Mouse (Mus musculus): Measurements from ENCODE around the gene Ldha.
"Not testable (repeated sequence)": the region's sequence is repeated elsewhere in the genome, so short reads cannot be mapped to it uniquely, and the experiment has no call there.

The Ldha gene

DNA sequence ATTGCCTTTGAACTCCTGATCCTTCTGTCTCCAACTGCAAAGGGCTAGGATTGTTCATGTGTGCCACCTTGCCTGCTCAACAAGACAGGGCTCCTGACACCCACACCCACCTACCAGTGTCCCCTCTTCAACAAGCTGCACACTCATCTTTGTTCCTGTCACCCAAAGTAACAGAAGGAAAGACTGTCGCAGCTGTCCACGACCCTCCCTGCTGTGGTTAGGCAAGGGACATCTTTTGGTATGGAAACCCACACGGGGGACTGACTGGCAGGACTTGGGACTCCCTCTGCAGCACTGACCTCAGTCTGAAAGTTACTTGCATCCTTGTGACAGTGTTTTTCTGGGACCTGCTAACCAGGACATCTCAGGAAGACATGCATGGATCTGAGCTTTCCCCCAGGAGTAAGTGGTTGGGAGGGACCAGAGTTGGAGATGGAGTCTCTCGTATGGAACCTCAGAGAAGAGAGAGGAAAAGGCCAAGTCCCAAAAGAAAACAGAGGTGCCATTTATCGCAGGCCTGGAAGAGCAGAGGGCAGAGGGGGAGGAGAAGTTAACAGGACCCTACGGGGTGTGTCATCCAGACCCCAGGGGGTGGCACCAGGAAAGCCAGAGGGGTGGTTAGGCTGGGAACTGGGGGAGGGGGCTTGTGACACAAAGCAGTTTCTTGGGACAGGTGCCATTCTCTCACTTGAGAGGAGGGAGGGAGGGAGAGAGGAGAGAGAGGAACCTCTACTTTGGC is at the start of gene Ldha:
Gene Ldha (plus strand): TSS at position 689 of the 739 bp plus-strand sequence.
- DNase-seq (ENCODE audit: low spot score), result no peak

DNA sequence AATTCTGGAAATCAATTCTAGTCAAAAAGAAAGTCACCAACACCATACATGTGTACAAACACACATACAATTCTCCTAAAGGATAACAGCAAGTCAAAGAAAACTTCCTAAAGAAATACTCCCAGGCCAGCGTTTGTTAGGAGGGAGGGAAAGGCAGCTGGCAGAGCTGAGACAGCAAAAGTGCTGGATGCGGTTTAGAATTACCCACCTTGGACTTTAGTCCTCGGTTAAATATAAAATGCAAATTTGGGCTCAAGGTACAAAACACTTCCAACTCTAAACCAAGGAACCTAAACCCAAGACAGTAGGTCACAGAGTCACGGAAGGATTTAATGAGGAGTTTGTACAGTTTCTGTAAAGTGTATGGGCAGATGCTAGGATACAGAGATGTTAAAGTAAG is 47.4 kb upstream of the Ldha start:
- DNase-seq (ENCODE audit: low spot score), result no peak

DNA sequence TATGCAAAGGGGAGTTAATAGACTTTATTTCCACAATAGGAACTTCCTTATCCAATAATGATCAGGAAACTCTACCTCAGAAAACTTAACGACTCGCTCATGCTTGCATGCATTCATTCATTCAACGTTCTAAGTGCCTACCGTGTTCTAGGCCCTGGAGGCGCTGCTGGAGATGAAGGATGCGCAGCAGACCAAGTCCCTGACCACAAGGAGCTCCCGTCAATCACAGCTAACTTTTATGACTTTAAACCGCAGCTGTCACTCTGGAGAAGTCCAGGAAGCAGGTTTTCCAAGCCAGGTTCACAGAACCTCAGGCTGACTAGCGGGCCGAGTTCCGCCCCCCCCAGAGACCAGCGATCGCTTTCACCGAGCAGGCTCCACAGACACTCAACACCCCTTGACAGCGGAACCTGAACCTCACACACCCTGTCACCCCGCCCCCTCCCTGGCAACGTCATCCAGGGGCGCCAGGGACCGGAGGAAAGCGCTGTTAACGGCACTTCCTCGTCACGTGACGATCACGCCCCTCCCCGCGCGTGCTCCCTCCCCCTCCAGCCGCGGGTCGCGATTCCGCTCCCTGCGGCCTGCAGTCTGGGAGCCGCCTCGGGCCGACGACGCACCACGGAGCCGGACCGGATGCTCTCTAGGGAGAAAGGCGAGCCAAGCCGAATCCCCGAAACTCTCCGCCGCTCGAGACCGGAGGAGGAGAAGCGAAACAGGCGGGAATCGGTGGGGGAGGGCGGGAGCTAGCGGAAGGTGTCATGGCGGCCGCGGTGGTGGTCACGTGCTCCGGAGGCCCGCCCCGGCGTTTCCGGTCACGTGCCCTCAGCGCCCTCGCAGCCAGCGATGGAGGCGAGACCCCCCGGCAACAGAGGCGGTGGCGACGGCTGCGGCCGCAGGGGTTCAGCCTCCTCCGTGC is 45.7 kb upstream of the Ldha start, which contains the start of the genes Hps5 and Gtf2h1:
Gene Hps5 (minus strand): TSS at position 778 of the 919 bp plus-strand sequence.
Gene Gtf2h1 (plus strand): TSS at position 817 of the 919 bp plus-strand sequence.
- DNase-seq (ENCODE audit: low spot score), result peak; percentile 94

DNA sequence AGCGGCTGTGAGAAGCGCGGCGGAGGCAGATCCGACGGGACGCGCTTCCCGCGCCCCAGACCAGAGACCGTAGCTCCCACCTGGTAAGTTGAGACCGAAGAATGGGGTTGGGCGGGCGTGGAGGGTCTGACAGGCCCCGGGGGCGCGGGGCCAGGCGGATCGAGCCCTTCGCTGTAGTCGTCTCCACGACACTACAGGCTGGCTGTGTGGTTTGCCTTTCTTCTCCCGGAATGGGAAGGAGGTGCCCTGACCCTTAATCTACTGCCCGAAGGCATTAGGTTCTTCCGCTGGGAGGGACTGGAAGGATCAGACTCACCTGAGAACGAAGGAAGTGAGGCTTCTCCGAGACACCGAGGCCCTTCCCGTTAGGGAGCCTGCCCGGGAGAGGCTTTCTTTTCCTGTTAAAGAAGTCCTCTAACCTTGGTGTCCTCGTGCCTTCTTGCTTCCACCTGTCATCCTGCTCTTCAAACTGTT is 45.0 kb upstream of the Ldha start:
- no peak for DNase-seq (ENCODE audit: low spot score)

DNA sequence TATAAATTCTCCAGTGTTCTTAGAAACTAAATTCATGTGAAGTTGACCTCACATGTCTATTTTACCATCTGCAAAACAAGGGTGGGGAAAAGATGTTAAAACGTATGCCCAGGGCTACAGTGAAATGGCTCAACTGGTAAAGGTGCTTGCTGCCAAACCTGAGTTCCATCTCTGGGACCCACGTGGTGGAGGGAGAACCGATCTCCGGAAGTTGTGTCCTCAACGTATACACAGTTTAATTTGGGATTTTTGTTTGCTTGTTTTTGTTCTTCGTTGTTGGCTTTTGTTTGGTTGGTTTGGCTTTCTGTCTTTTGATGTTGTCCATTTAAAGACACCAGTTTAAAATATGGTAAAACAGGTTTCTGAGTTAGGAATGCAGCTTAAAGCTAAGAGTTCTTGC is 44.5 kb upstream of the Ldha start:
- no peak for DNase-seq (ENCODE audit: low spot score)

DNA sequence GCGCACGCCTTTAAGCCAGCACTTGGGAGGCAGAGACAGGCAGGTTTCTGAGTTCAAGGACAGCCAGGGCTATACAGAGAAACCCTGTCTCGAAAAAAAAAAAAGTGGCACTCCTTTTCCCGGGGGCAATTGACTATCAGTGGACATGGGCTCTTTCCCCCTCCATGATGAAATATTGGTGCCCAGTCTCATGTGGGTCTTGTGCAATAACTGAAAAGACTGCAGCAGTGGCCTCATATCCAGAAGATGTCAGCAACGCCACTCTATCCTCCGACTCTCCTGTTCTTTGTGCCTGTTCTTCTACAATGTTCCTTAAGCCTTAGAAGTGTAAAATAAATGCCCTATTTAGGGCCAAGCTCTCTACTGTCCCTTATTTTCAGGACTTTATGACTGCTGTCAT is 30.9 kb upstream of the Ldha start:
- no peak for DNase-seq (ENCODE audit: low spot score)

DNA sequence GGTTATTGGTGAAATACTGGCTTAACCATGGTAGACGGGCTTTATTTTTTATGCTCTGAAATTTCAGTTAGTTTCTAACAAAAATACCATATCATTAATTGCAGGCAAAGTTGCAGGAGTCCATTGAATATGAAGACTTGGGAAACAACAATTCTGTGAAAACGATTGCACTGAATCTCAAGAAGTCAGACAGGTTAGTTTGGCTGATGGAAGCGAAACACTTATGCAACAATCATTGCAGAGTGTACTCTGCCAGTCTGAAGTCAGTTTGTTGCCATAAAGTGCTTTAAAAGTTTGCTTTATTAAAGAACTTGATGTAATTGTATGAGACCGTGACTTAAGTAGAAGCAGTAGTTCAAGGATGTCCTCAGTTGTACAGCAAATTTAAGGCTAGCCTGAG is 27.3 kb upstream of the Ldha start:
- no peak for DNase-seq (ENCODE audit: low spot score)

DNA sequence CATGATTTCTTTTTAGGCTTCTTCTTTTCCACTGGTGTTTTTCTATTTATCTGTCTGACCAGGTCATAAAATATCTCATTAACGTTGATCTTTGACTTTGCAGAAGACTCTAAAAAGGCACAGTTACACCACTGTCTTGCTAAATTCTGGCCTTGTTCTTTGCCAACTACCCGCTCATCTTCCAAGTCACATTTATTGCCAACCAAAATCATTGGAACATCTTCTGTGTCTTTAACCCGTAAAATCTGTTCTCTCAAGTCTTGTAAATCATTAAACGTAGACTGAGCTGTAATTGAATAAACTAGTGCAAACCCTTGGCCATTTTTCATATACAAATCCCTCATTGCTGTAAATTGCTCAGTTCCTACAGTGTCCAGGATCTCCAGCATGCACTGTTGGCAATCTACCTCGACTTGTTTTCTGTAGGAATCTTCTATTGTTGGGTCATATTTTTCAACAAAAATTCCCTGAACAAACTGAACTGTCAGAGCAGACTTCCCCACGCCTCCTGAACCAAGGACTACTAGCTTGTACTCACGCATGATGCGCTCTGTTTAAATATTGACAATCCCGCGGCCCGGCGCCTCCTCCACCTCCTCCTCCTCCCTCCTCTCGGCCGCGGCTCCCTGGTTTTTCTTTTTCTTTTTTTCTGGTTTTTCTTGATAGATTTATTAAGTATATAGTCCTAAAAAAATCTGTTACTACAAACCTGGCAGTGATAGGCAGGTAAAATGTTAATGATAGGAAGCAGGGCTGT is 20.2 kb upstream of the Ldha start:
- peak; percentile 49 for DNase-seq (ENCODE audit: low spot score)

DNA sequence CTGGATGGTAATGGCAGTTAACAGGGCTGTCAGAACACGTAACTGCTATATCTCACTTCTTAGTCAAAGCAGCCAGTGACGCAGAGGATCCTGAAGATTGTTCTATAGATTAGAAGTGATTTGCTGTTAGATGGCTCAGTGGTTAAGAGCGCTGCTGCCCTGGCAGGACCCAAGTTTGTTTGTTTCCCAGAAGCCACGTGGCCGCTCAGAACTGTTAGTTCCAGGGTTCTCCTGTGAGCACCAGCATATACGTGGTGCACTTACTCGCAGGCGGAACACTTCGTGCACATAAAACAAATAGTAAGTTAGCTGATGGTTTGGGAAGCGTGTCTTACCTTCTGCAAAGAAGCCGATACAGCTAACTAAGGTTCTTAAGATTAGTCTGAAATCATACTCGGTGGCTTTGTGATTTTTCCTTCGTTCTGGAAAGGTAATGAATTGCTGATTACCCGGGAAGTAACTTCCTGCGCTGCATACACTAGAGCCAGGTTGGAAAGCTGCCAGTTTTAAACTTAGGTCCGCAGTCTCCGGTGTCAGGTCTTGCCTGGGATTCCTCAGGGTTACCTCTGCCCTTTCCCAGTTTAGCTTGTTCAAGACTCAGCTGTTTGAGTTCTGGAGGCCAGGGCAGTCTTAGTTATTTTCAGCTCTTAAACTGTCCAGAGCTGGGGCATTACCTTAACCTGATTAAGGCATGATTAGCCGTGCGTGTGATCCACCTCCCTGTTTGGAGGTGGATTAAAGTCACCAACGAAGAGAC is 14.1 kb upstream of the Ldha start:
- DNase-seq (ENCODE audit: low spot score), result no peak

DNA sequence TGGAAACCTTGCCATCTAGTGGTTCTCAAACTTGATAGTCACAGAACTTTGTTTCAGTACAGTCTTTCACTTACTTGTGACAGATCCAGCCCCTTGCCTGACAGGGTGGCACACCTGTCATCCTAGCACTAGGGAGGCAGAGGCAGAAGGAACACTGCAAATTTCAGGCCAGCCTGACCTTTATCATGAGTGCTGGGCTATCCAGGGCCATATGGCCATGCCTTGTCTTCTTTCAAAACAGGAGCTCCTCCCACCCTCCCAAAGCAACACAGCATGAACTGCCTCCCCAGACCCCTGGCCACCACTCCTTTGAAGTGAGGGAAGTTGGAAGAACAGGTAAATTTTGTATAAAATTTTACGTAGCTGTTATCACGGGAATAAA is 13.5 kb upstream of the Ldha start:
- DNase-seq (ENCODE audit: low spot score), result no peak

DNA sequence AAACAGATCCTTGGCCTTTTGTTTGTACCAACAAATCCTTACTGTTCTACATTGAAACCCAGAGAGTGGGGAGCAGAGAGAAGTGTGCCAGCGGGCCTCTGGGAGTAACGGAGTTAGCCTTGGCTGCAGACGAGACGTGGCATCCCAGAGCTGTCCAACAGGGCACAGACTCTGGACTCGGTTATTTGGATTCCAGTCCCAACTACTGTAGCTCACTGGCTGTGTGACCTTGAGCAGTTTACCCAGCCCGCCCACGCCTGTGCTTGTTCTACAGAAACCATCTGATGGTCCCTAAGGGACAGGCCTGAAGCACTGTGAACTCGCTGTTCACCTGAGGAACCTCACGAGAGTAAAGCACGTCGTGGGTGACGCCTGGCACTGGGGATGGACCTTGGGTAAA is 11.4 kb upstream of the Ldha start:
- no peak for DNase-seq (ENCODE audit: low spot score)

DNA sequence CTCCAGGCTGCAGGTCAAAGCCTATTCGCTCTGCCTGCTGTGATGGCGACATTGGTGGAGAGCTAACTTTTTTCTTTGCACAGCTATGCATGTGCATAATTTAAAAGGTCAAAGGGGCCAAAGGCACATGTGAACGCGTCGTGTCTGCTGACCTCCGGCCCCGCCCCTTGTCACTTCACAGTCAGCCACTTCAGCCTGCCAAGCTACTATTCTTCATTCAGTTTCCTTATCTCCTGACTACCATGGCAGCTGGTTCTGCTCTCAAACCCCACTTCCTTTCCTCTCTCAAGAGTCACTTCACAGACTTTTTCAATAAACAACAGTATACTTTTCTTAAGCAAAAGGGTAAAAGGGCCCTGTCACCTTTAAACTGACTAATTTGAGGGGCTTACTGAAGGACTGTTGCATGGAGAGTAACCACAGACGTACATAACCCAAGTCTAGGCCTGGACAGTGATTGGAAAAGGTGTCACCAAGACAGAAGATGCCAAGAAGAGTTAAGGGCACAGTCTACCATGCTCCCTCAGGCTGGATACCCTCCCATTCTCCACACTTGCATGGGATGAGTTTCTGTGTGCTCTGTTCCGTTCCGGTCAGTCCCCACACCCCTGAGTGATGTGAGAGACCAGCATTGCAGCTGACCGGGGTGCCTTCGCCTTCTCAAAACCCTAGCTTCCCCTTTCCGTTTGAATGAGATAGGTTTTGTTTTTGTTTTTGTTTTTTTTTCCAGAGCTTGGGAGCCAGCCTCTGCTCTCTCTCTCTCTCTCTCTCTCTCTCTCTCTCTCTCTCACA is 10.3 kb upstream of the Ldha start:
- DNase-seq (ENCODE audit: low spot score), result no peak

DNA sequence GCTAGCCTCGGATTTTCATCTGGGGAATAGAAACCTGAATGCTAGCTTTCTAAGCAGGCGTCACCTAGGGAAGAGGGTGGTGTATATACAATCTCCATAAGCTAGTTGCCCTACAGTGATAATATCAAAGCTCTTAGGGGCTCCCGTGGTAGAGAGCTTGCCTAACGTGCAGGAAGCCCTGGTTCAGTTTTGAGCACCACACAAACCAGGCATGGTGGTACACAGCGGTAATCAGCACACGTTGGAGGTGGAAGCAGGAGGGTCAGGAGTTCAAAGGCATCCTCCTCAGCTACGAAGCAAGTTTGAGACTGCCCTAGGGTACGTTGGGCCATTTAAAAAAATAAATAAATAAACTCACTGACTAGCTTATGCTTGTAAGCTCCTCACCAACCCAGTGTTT is 9.6 kb upstream of the Ldha start:
- DNase-seq (ENCODE audit: low spot score), result no peak

DNA sequence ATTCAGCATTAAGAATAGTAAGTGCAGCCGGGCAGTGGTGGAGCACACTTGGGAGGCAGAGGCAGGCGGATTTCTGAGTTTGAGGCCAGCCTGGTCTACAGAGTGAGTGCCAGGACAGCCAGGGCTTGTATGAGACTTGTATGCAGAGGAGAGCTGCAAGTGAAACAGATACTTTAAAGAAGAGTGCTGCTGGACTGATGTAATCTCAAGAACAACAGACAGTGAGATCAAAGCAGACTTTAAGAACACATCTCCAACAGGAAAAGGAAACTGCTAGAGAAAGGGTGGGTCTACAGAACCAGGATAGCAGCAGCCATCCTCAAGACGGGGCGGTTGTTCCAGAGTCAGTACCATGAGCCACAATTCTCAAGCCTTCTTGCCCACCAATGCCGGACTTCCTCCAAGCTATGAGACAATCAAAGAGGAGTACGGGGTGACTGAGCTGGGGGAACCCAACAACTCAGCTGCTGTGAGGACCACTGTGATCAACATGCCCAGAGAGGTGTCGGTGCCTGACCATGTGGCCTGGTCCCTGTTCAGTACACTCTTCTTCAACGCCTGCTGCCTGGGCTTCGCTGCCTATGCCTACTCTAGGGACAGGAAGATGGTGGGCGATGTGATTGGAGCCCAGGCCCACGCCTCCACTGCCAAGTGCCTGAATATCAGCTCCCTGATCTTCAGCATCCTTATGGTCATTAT is 9.0 kb upstream of the Ldha start:
- DNase-seq (ENCODE audit: low spot score), result not testable (repeated sequence)

DNA sequence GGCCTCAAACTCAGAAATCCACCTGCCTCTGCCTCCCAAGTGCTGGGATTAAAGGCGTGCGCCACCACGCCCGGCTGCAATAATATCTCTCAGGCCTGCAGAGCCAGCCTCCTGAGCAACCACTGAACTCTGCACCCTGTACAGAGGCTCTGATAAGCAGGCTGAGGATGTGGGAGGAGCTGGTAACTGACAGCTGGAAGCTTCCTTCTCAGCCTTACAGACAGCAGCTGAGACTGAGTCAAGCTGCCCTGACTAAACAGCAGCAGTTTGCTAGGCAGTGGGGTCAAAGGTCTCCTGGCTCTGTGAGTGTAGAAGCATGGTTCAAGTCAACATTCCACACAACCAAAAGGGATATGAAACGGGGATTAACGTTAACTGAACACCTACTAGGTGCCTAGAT is 8.0 kb upstream of the Ldha start:
- peak; percentile 75 for DNase-seq (ENCODE audit: low spot score)

DNA sequence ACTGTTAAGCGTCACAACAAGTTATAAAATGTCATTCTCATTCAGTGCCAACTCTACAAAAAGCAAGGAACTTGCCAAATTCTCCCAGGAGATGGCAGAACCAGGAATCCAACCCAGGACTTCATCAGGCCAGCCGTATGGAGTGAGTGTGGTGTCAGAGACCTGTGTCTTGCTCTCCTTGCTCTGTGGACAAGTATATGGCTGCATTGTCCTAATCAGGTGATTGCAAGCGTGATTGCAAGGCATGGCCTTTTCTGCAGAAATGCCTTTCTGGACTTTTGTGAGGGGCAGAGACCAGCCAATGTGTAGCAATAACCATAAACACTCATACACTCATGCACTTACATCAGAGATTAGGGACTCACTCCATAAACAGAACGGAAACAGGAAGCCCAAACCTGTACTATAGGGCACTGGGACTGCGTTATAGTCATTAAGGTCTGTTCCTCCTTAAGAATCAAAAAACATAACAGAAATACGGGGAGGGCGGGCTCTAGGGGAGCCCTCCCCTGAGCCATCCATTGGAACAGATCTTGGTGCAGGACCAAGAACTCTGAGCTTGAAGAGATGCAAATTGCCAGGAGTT is 7.5 kb upstream of the Ldha start:
- no peak for DNase-seq (ENCODE audit: low spot score)

DNA sequence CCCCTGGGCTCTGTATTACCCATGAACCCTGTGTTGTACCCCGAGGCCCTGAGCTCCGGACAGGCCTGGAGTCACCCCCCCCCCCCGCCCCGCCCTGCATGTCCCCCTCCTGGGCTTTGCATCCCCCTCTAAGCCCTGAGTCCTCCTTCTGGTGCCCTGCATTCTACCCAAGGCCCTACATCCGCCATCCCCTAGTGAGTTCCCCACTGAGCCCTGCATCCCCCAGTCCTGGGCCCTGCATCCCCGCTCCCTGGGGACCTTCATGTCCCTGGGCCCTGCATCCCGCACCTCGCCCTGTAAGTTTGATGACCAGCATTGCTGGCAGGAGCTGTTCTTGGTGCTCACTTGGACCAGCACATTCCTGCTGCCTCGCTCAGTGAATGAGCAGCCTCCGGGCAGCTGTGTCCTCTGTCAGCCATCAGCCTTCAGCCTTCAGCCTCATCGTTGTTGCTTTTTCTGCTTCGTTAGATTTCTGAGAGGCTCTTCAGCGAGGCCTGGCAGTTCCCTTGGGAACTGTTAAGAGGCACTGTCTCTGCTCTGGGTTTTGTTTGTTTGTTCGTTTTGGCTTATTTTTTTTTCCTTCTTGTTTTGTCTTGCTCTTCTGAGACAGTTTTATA is 6.2 kb upstream of the Ldha start:
- DNase-seq (ENCODE audit: low spot score), result no peak

DNA sequence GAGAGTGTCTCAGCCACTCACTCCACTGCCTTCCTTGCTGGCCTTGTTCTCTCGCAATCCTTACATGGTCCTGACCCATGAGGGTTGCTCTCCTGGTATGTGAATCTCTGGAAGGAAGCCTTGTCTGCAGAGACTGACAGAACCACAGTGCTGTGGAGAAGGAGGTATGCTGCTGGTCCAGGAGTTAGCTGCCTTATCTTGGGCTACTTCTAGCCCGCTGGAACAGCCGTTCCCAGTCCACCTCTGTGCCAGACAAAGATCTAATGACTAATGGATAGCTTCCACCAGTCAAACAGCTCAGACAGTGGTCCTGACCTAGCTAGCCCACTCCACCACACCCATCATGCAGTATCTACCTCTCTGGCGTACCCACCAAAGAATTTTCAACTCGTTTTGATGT is 4.9 kb upstream of the Ldha start:
- no peak for DNase-seq (ENCODE audit: low spot score)

DNA sequence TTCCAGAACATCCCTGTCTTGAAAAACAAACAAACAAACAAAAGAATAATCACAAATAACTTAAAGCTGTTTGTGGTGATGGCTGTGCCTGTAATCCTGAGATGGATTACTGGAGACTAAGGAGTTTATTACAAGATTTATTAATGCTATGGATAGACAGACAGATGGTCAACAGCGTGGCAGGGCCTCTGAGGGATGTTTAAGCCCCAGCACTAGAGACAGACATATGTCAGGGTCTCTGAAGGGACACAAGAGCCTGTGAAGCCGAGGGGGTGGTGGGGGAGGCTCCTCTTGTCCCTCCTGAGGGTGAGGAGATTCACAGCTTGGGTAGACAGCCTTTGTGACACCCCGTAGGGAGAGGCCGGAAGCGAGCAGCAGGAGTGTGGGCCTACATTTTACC is 4.2 kb upstream of the Ldha start:
- DNase-seq (ENCODE audit: low spot score), result no peak

All from adipocyte (in vitro differentiated cells).